Mouse (Mus musculus) brain, embryonic 14.5 days (tissue): ENCODE results near the gene Gm47985.

Experiments used
- CTCF ChIP-seq: fragments of 200-500 bp; IDR thresholded peaks from 2 replicates; pipeline ENCODE4 v1.5.1; 2012; ENCODE audit warnings: inconsistent platforms, mild to moderate bottlenecking, moderate library complexity, borderline replicate concordance; ENCODE audit not compliant: insufficient read depth, insufficient read length; ENCODE audit errors: extremely low read depth
- POLR2A ChIP-seq: fragments of 200-500 bp; IDR thresholded peaks from 2 replicates; pipeline ENCODE4 v1.6.1; 2012; ENCODE audit warnings: mild to moderate bottlenecking, inconsistent platforms, borderline replicate concordance; ENCODE audit not compliant: poor library complexity, insufficient read depth, insufficient read length, severe bottlenecking; ENCODE audit errors: extremely low read depth

GRCm38 (mm10) chr1:151188469-151188868, 6.1 kb downstream of the Gm47985 start:
- TF ChIP-seq CTCF: no peak
- TF ChIP-seq POLR2A: no peak
